Mouse (Mus musculus) E14TG2a.4 (cell line): Measurements from ENCODE around the gene Pigz.

ENCODE experiments used
- H3K27me3 ChIP-seq: 2 replicates; pipeline ENCODE4 v1.6.1; 2014; ENCODE audit warnings: low read length, control low read depth; ENCODE audit not compliant: insufficient read depth
- H3K36me3 ChIP-seq: 2 replicates; pipeline ENCODE4 v1.6.1; 2014; ENCODE audit warnings: low read length, control low read depth; ENCODE audit not compliant: insufficient read depth
- H3K4me1 ChIP-seq: replicated peaks from 2 replicates; pipeline ENCODE4 v1.6.1; 2014; ENCODE audit warnings: low read depth, low read length, control low read depth
- H3K4me3 ChIP-seq: replicated peaks from 2 replicates; pipeline ENCODE4 v1.5.1; 2014; ENCODE audit warnings: mild to moderate bottlenecking, low read length
- H3K9me3 ChIP-seq: 2 replicates; pipeline ENCODE4 v1.6.1; 2014; ENCODE audit warnings: low read length, control low read depth
- CTCF ChIP-seq: conservative IDR thresholded peaks from 2 replicates; pipeline ENCODE4 v1.5.1; 2014; ENCODE audit warnings: low read length
- NANOG ChIP-seq: IDR thresholded peaks from 2 replicates; pipeline ENCODE4 v1.6.1; 2014; ENCODE audit warnings: borderline replicate concordance, low read length, mixed read lengths
- POU5F1 ChIP-seq: IDR thresholded peaks from 2 replicates; pipeline ENCODE4 v1.6.1; 2014; ENCODE audit warnings: low read length, borderline replicate concordance

The Pigz gene

DNA sequence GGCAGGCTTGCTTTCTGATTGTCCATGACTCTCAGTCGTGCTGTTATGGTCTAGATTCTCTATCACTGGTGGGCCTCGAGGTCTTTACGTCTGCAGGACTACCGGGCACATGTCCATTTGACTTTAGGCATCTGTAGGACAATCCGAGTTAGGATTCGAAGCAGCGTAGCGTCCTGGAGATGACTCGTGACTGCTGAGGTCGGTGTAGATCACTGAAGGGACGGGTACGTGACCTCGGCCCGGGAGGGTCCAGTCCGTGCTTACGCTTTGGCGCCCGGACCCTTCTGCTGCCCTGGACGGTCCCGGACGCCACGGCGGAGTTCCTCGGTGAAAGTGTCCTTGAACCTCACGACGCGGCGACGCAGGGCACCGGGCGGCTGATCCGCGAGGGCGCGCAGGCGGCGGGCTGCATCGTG is 14.3 kb downstream of the Pigz start:
- Histone ChIP-seq H3K4me3 (peak overlapping the region; percentile 99), H3K27me3 (no peaks in the 10 kb centered on the region), H3K4me1 (peaks cover 64% of the 10 kb centered on the region), H3K9me3 (no peaks in the 10 kb centered on the region), H3K36me3 (peaks cover 56% of the 10 kb centered on the region)
- no peak for TF ChIP-seq NANOG
- TF ChIP-seq CTCF = no peak
- no peak for TF ChIP-seq POU5F1

DNA sequence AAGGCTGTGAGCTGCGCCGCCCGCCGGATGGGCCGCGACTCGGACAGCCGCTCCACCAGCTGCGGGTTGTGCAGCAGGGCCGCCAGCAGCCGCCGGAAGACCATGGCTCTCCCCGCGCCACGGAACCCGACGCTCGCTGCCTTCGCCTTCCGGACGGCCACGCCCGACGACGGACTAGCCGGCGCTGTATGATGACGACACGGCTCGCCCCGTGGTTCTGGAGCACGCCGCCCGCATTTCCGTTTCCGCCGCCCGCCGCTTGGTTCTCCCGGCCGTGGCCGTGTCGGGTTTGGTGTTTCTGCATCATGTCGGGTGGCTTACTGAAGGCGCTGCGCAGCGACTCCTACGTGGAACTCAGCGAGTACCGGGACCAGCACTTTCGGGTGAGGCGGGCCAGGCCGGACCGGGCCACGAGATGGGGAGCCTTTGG is 14.7 kb downstream of the Pigz start, which contains the start of the genes 0610012G03Rik and Ncbp2:
TSS of gene 0610012G03Rik (minus strand) at position 150 of the 430 bp plus-strand sequence.
TSS of gene Ncbp2 (plus strand) at position 169 of the 430 bp plus-strand sequence.
- peaks cover 64% of the 10 kb centered on the region for H3K4me1 ChIP-seq
- H3K36me3 ChIP-seq = peaks cover 61% of the 10 kb centered on the region
- TF ChIP-seq NANOG (no peak), POU5F1 (no peak), CTCF (no peak)
- H3K9me3 ChIP-seq = no peaks in the 10 kb centered on the region
- H3K4me3 ChIP-seq = peak within 1 kb of the TSS; percentile 99
- H3K27me3 ChIP-seq = no peaks in the 10 kb centered on the region

DNA sequence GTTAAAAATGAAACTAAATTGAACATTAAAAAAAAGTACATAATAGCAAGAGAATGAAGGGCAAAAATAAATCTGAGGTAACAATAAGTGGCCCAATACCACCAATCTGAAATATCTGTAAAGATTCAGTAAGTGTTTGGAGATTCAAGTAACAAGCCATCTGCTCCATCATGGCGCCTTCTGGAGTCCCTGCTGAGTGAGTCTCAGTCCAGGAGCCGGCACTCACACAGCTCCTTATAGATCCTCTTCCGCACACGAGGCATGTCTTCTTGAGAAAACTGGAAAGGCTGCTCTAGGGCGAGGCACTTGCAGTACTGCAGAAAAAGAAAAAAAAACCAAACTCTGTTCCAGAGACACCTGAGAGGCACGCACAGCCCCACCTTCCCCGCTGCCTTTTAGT is 29.6 kb downstream of the Pigz start:
- no peak for TF ChIP-seq POU5F1
- TF ChIP-seq NANOG = no peak
- no peak for TF ChIP-seq CTCF
- Histone ChIP-seq H3K9me3 (no peaks in the 10 kb centered on the region), H3K4me3 (no peak overlapping the region), H3K4me1 (no peaks in the 10 kb centered on the region), H3K27me3 (no peaks in the 10 kb centered on the region), H3K36me3 (peaks cover 78% of the 10 kb centered on the region)

DNA sequence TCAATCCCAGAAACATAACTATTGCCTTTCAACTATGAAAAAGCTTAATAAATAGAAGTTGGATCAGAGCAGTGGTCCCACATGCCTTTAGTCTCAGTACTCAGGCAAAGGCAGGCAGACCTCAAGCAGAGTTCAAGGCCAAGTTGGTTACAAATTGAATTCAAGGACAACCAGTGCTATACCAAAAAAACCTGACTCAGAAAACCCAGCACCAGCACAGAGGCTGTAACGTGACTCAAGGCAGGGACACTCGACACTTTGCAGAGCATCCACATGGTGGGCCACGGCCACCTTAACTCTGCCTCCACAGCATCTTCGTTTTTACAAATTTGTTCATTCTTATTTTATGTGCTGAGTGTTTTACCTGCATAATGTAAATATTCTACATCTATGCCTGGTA is 41.6 kb downstream of the Pigz start:
- Histone ChIP-seq H3K4me1 (peaks cover 9% of the 10 kb centered on the region), H3K4me3 (no peak overlapping the region), H3K27me3 (no peaks in the 10 kb centered on the region), H3K36me3 (peaks cover 47% of the 10 kb centered on the region), H3K9me3 (no peaks in the 10 kb centered on the region)
- no peak for TF ChIP-seq CTCF
- no peak for TF ChIP-seq POU5F1
- TF ChIP-seq NANOG = no peak

DNA sequence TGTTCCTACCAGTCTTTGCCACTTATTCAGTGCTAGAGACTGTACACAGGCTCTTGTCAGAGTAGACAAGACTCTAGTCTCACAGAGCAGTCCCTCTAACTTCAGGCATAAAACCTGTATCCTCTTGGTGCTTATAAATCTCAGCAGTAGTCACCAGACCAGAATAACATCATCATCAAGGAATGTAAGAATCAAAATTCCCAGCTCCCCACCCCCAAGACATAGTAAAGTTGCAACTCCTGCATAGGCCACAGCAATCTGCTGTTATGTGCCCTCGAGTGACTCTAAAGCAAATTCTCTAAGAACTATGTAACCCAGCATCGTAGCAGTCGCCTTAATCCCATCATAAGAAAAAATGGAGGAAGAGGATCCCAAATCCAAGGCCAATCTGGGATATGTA is 45.9 kb downstream of the Pigz start:
- Histone ChIP-seq H3K27me3 (no peaks in the 10 kb centered on the region), H3K4me1 (peaks cover 14% of the 10 kb centered on the region; the same call in 1 of the 2 replicates)

DNA sequence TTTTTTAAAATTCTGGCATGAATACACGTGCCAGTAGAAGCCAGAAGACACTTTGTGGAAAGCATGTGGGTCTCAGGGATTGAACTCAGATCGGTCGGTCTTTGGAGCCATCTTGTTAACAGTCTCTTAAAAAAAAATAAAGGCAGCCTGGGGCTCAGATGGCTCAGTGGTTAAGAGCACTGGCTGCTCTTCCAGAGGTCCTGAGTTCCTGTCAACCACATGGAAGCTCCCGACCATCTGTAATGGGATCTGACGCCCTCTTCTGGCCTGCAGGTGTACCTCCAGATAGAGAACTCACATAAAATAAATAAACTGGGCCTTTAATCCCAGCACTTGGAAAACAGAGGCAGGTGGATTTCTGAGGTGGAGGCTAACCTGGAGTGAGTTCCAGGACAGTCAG is 47.3 kb downstream of the Pigz start:
- H3K4me3 ChIP-seq = no peak overlapping the region
- TF ChIP-seq POU5F1 = no peak
- TF ChIP-seq NANOG = no peak
- TF ChIP-seq CTCF = peak; percentile 45
- H3K36me3 ChIP-seq = peaks cover 45% of the 10 kb centered on the region
- peaks cover 14% of the 10 kb centered on the region; the same call in 1 of the 2 replicates for H3K4me1 ChIP-seq
- no peaks in the 10 kb centered on the region for H3K27me3 ChIP-seq
- H3K9me3 ChIP-seq = no peaks in the 10 kb centered on the region

More for the DNA sequence above, 45.9 kb downstream of the Pigz start:
- H3K4me3 ChIP-seq = no peak overlapping the region
- TF ChIP-seq CTCF = no peak
- no peak for TF ChIP-seq POU5F1
- TF ChIP-seq NANOG = no peak
- H3K9me3 ChIP-seq = no peaks in the 10 kb centered on the region
- H3K36me3 ChIP-seq = peaks cover 45% of the 10 kb centered on the region

DNA sequence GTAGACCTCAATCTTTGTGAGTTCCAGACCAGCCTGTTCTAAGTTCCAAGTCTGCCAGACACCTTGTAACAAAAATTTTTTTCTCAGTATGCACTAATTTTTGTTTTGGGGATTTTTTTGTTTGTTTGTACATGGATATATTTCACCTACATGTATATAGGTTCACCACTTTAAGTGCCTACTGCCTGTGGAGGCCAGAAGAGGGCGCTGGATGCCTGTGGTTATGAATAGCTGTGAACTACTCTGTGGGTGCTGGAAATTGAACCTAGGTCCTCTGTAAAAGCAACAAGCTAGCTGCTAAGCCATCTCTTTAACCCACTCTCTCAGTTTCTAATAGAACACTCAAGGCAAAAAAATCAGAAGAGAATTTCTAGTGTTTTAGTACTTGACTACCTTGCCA is 58.4 kb downstream of the Pigz start:
- H3K4me1 ChIP-seq = peaks cover 5% of the 10 kb centered on the region; the same call in 1 of the 2 replicates
- H3K36me3 ChIP-seq = peaks cover 47% of the 10 kb centered on the region
- no peaks in the 10 kb centered on the region for H3K9me3 ChIP-seq
- no peaks in the 10 kb centered on the region for H3K27me3 ChIP-seq
- no peak for TF ChIP-seq POU5F1
- TF ChIP-seq CTCF = peak; percentile 67
- no peak for TF ChIP-seq NANOG
- no peak overlapping the region for H3K4me3 ChIP-seq

DNA sequence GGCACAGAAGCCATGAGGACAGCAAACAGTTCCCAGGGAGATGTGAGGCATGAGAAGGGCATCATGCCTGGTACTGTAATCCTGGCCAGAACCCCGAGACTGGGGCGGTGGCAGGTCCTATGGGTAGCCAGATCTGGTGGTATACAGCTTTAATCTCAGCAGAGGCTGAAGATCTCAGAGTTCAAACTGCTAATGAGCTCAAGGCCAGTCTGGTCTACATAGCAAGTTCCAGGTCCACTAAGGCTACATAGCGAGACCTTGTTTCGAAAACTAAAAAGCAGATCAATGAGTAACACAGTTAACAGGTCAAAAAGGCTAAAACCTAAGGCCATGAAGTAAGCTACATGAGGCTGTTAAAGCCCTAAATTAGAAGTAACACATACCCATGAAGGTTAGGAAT is 59.5 kb downstream of the Pigz start:
- peaks cover 41% of the 10 kb centered on the region for H3K36me3 ChIP-seq

DNA sequence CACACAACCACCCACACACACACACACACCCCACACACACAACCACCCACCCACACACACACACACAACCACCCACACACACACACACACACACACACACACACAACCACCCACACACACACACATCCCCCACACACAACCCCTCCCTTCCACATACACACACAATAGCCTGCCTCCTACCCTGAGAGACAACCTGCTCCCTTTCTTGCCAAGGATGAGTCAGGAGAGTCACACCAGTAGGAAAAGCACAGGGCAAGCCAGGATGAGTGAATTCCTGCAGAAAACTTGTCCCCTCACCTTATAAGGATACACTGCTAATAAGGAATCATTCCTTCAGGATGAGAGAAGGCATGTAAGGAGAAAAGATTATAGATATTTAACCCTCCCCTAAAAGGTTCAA is 60.3 kb downstream of the Pigz start:
- Histone ChIP-seq H3K36me3 (peaks cover 39% of the 10 kb centered on the region), H3K27me3 (no peaks in the 10 kb centered on the region), H3K4me1 (peaks cover 8% of the 10 kb centered on the region), H3K4me3 (no peak overlapping the region), H3K9me3 (no peaks in the 10 kb centered on the region)
- TF ChIP-seq POU5F1 (no peak), NANOG (no peak), CTCF (no peak)

More for the DNA sequence above, 59.5 kb downstream of the Pigz start:
- TF ChIP-seq POU5F1 = no peak
- H3K4me3 ChIP-seq = no peak overlapping the region
- H3K27me3 ChIP-seq = no peaks in the 10 kb centered on the region
- peaks cover 8% of the 10 kb centered on the region for H3K4me1 ChIP-seq
- no peaks in the 10 kb centered on the region for H3K9me3 ChIP-seq
